Comparison of ENCODE assay signal across 27 mouse cellular contexts in genomic region chr10:21244849-21245453, GRCm38 (mm10). TPM values are rescaled to one million over a fixed set of nuclear protein-coding genes. Genes with fewer than 3 reads are reported as not detected.
DNase-seq lines count a peak whose midpoint lies in the region; ATAC-seq and TF ChIP-seq lines count a peak whose summit lies in the region.
"Had no signal": no experiment of that assay in that cellular context is flagged by ENCODE, and none has a peak within 500 bp of the region (broad histone marks: within the 10 kb centered on the region; RNA-seq: fewer than 3 reads in every experiment).

No protein-coding gene starts in this region.

- ATAC-seq in liver, embryonic 13.5 days (ENCODE audit: low read depth) = no peak
- no peak for ATAC-seq in liver, postnatal 0 days
- ATAC-seq in midbrain, embryonic 14.5 days (ENCODE audit: low FRiP score, low TSS enrichment) = no peak
- ATAC-seq: forebrain, embryonic 15.5 days had no signal

- H3K27ac ChIP-seq in liver, embryonic 13.5 days = peak overlapping the region; percentile 25; the same call in 1 of the 2 replicates
- no peak overlapping the region for H3K27ac ChIP-seq in liver, postnatal 0 days (ENCODE audit: low read depth)
- peak overlapping the region; percentile 61 for H3K27ac ChIP-seq in MEL (ENCODE audit: control insufficient read depth, low read depth, low read length)
- H3K27ac ChIP-seq in midbrain, embryonic 14.5 days (replicated peaks; ENCODE audit: low read depth, low read length) = no peak overlapping the region
- H3K27ac ChIP-seq: embryonic facial prominence, embryonic 10.5 days; embryonic facial prominence, embryonic 13.5 days; forebrain, embryonic 12.5 days; forebrain, embryonic 15.5 days; heart, embryonic 15.5 days; hindbrain, embryonic 14.5 days had no signal

- no peaks in the 10 kb centered on the region for H3K9me3 ChIP-seq in liver, embryonic 13.5 days (replicated peaks)
- H3K9me3 ChIP-seq in liver, postnatal 0 days (ENCODE audit: low read length) = no peaks in the 10 kb centered on the region
- H3K9me3 ChIP-seq in MEL (replicated peaks; ENCODE audit: insufficient read depth, low read length) = no peaks in the 10 kb centered on the region
- no peaks in the 10 kb centered on the region for H3K9me3 ChIP-seq in midbrain, embryonic 14.5 days (ENCODE audit: control insufficient read depth, low read length)
- H3K9me3 ChIP-seq: embryonic facial prominence, embryonic 10.5 days; embryonic facial prominence, embryonic 13.5 days; forebrain, embryonic 12.5 days; forebrain, embryonic 15.5 days; G1E; heart, embryonic 12.5 days; heart, embryonic 15.5 days had no signal

- no peak for DNase-seq in liver, embryonic 13.5 days
- DNase-seq in liver, postnatal 0 days = no peak
- no peak for DNase-seq in MEL (ENCODE audit: low read depth, low spot score)
- DNase-seq in natural killer cell, adult 2 months (ENCODE audit: low spot score in 2 of 2) = peak; percentile 39 to 63
- no peak for DNase-seq in urinary bladder, postnatal 25 days (ENCODE audit: low spot score)
- DNase-seq in midbrain, embryonic 14.5 days = no peak
- DNase-seq: adrenal gland, adult 8-10 months; adrenal gland, postnatal 25 days; cerebellum, adult 11-12 months; cerebellum, adult 8-10 months; cerebellum, postnatal 10 days; cerebellum, postnatal 36 days; embryo, embryonic 11 days; gastrocnemius, postnatal 25 days; heart, adult 18-20 months; heart, postnatal 10 days; heart, postnatal 36 days had no signal

- no peak overlapping the region for H3K4me2 ChIP-seq in liver, embryonic 13.5 days
- H3K4me2 ChIP-seq in liver, postnatal 0 days (ENCODE audit: low read depth, low read length) = no peak overlapping the region
- H3K4me2 ChIP-seq in midbrain, embryonic 14.5 days (ENCODE audit: low read length) = no peak overlapping the region
- H3K4me2 ChIP-seq: embryonic facial prominence, embryonic 13.5 days; forebrain, embryonic 12.5 days; forebrain, embryonic 15.5 days; heart, embryonic 12.5 days; heart, embryonic 15.5 days; hindbrain, embryonic 14.5 days had no signal

- 0 out of 4 replicates have a peak, but pooled peaks of 1 of the 2 experiments have one; percentile 14 for TF ChIP-seq POLR2A in MEL (IDR thresholded peaks at IDR 0.05; ENCODE audit: control insufficient read depth in 1 of 2, insufficient read depth in 1 of 2, low read depth in 1 of 2, low read length in 2 of 2, poor library complexity in 1 of 2)

- TF ChIP-seq RAD21 in MEL (IDR thresholded peaks at IDR 0.05; ENCODE audit: low read depth, low read length) = no peak

- no peak for TF ChIP-seq EP300 in liver, postnatal 0 days (IDR thresholded peaks at IDR 0.05; ENCODE audit: low read depth)
- TF ChIP-seq EP300 in MEL (IDR thresholded peaks at IDR 0.05; ENCODE audit: low read depth in 1 of 2, low read length in 2 of 2) = peak in 1 of 2 experiments; percentile 62; a peak in 2 of 4 replicates

- H3K4me1 ChIP-seq in liver, embryonic 13.5 days (replicated peaks) = peaks cover 46% of the 10 kb centered on the region
- H3K4me1 ChIP-seq in liver, postnatal 0 days (ENCODE audit: insufficient read depth) = peaks cover 5% of the 10 kb centered on the region; the same call in 1 of the 2 replicates
- peaks cover 39 to 42% of the 10 kb centered on the region in 2 experiments for H3K4me1 ChIP-seq in MEL (ENCODE audit: control insufficient read depth in 1 of 2, insufficient read depth in 2 of 2, low read length in 2 of 2)
- no peaks in the 10 kb centered on the region for H3K4me1 ChIP-seq in midbrain, embryonic 14.5 days (ENCODE audit: control insufficient read depth, insufficient read depth, low read length)
- H3K4me1 ChIP-seq: embryonic facial prominence, embryonic 10.5 days; embryonic facial prominence, embryonic 13.5 days; forebrain, embryonic 12.5 days; forebrain, embryonic 15.5 days; heart, embryonic 12.5 days; heart, embryonic 15.5 days had no signal

- no peak overlapping the region for H3K9ac ChIP-seq in liver, embryonic 13.5 days
- no peak overlapping the region for H3K9ac ChIP-seq in liver, postnatal 0 days (replicated peaks)
- H3K9ac ChIP-seq in MEL (ENCODE audit: control insufficient read depth, low read depth, low read length, poor library complexity, severe bottlenecking) = peak overlapping the region; percentile 6; the same call in 1 of the 2 replicates
- no peak overlapping the region for H3K9ac ChIP-seq in midbrain, embryonic 14.5 days (replicated peaks; ENCODE audit: low read length)
- H3K9ac ChIP-seq: embryonic facial prominence, embryonic 13.5 days; forebrain, embryonic 12.5 days; forebrain, embryonic 15.5 days; heart, embryonic 12.5 days; heart, embryonic 15.5 days; hindbrain, embryonic 14.5 days had no signal

- no peaks in the 10 kb centered on the region for H3K27me3 ChIP-seq in liver, embryonic 13.5 days
- no peaks in the 10 kb centered on the region for H3K27me3 ChIP-seq in liver, postnatal 0 days (ENCODE audit: insufficient read depth, low read length)
- H3K27me3 ChIP-seq in MEL (ENCODE audit: control insufficient read depth in 1 of 2, insufficient read depth in 2 of 2, low read length in 2 of 2) = no peaks in the 10 kb centered on the region
- H3K27me3 ChIP-seq in midbrain, embryonic 14.5 days (ENCODE audit: control insufficient read depth, insufficient read depth, low read length) = no peaks in the 10 kb centered on the region
- H3K27me3 ChIP-seq: CH12.LX; embryonic facial prominence, embryonic 13.5 days; forebrain, embryonic 12.5 days; forebrain, embryonic 15.5 days; heart, embryonic 12.5 days; heart, embryonic 15.5 days had no signal

- no peak for TF ChIP-seq CTCF in liver, postnatal 0 days (IDR thresholded peaks at IDR 0.05; ENCODE audit: low read depth)
- TF ChIP-seq CTCF in MEL (IDR thresholded peaks at IDR 0.05 in 2 of 3, conservative IDR thresholded peaks at IDR 0.05 in 1 of 3; ENCODE audit: control insufficient read depth in 1 of 3, insufficient read depth in 1 of 3, low read depth in 2 of 3, low read length in 3 of 3, poor library complexity in 1 of 3, severe bottlenecking in 1 of 3) = no peak

- H3K36me3 ChIP-seq in liver, embryonic 13.5 days = no peaks in the 10 kb centered on the region
- no peaks in the 10 kb centered on the region for H3K36me3 ChIP-seq in liver, postnatal 0 days (replicated peaks; ENCODE audit: insufficient read depth, low read length)
- H3K36me3 ChIP-seq in MEL (ENCODE audit: control insufficient read depth in 1 of 2, insufficient read depth in 2 of 2, low read length in 2 of 2) = peaks cover 0 to 56% of the 10 kb centered on the region in 2 experiments; a peak in 3 of 4 replicates
- no peaks in the 10 kb centered on the region for H3K36me3 ChIP-seq in midbrain, embryonic 14.5 days (ENCODE audit: control insufficient read depth, insufficient read depth, low read length)
- H3K36me3 ChIP-seq: embryonic facial prominence, embryonic 10.5 days; embryonic facial prominence, embryonic 13.5 days; forebrain, embryonic 12.5 days; forebrain, embryonic 15.5 days; G1E; heart, embryonic 12.5 days; heart, embryonic 15.5 days had no signal

- no peak overlapping the region for H3K4me3 ChIP-seq in liver, embryonic 13.5 days (replicated peaks)
- H3K4me3 ChIP-seq in liver, postnatal 0 days (ENCODE audit: low read depth, low read length) = no peak overlapping the region
- peak overlapping the region in 1 of 2 experiments; percentile 6; a peak in 1 of 4 replicates for H3K4me3 ChIP-seq in MEL (ENCODE audit: control insufficient read depth in 1 of 2, insufficient read depth in 1 of 2, low read depth in 2 of 2, low read length in 2 of 2)
- H3K4me3 ChIP-seq in midbrain, embryonic 14.5 days (replicated peaks; ENCODE audit: low read depth, low read length) = no peak overlapping the region
- H3K4me3 ChIP-seq: embryonic facial prominence, embryonic 10.5 days; embryonic facial prominence, embryonic 13.5 days; erythroblast, embryonic 14.5 days; forebrain, embryonic 12.5 days; forebrain, embryonic 15.5 days; heart, embryonic 12.5 days; heart, embryonic 15.5 days had no signal

- 67% methylated on average over 4 of the region's 4 CpGs for WGBS in liver, embryonic 13.5 days (ENCODE audit: insufficient replicate concordance)
- WGBS in liver, postnatal 0 days (ENCODE audit: insufficient replicate concordance) = 70% methylated on average over 4 of the region's 4 CpGs
- 76% methylated on average over 4 of the region's 4 CpGs for WGBS in midbrain, embryonic 14.5 days

- H3K79me2 ChIP-seq in MEL (ENCODE audit: control insufficient read depth, insufficient read depth, low read length, poor library complexity) = peaks cover 11% of the 10 kb centered on the region

TF ChIP-seq in MEL, 35 proteins besides CTCF, POLR2A, EP300 and RAD21:
- TF ChIP-seq MYC (IDR thresholded peaks at IDR 0.05; ENCODE audit: low read depth, low read length) (0 out of 2 replicates have a peak, but pooled peaks have one; percentile 2), MAFK (IDR thresholded peaks at IDR 0.05; ENCODE audit: borderline replicate concordance, low read depth, low read length) (no peak), USF1 (IDR thresholded peaks at IDR 0.05; ENCODE audit: low read depth, low read length) (peak; percentile 69), HCFC1 (IDR thresholded peaks at IDR 0.05; ENCODE audit: low read depth, low read length) (0 out of 2 replicates have a peak, but pooled peaks have one; percentile 8), GATA1 (IDR thresholded peaks at IDR 0.05; ENCODE audit: low read depth, low read length) (peak; percentile 44; the same call in 1 of the 2 replicates), USF2 (IDR thresholded peaks at IDR 0.05; ENCODE audit: borderline replicate concordance in 1 of 2, insufficient read depth in 1 of 2, low read depth in 1 of 2, low read length in 2 of 2) (no peak), MXI1 (IDR thresholded peaks at IDR 0.05; ENCODE audit: low read depth, low read length) (0 out of 2 replicates have a peak, but pooled peaks have one; percentile 31), CHD1 (IDR thresholded peaks at IDR 0.05; ENCODE audit: low read depth, low read length) (0 out of 2 replicates have a peak, but pooled peaks have one; percentile 82), POLR2AphosphoS5 (IDR thresholded peaks at IDR 0.05; ENCODE audit: borderline replicate concordance, low read depth, low read length) (no peak), NELFE (IDR thresholded peaks at IDR 0.05; ENCODE audit: low read depth, low read length) (no peak), SIN3A (IDR thresholded peaks at IDR 0.05; ENCODE audit: low read length) (peak; percentile 8; the same call in 1 of the 2 replicates)

RNA-seq across cellular contexts. Expression of gene Hbs1l, which starts 50.8 kb away (rescaled TPM):
- polyA plus RNA-seq in liver, embryonic 13.5 days (2015; fragmentation: Nextera tagmentation; extraction: Ambion mirVana) = 67.3 and 81.0 TPM in 2 replicates
- 45.4 and 50.9 TPM in 2 replicates for polyA plus RNA-seq in liver, postnatal 0 days (2015; fragmentation: Nextera tagmentation; extraction: Ambion mirVana)
- total RNA-seq in MEL (2012; rRNA removed) = 115 and 133 TPM in 2 replicates
- polyA plus RNA-seq in MEL (2012; ENCODE audit: insufficient read depth in 1 of 2, insufficient read length in 2 of 2, low read depth in 1 of 2, low replicate concordance in 2 of 2, missing spikeins in 1 of 2) = 100 to 1,000 TPM in 1 of 2 experiments, not detected in 1; 103 TPM
- polyA plus RNA-seq in midbrain, embryonic 14.5 days (2014; fragmentation: Nextera tagmentation; extraction: Ambion mirVana) = 77.6 and 102 TPM in 2 replicates

Comparison
In these comparisons a context has a peak if more than half of its experiments do, and no peak if none do; other contexts are left out.
1. H3K27ac ChIP-seq: peak in liver, embryonic 13.5 days (single experiment) and MEL (single experiment); none in liver, postnatal 0 days (single experiment) and midbrain, embryonic 14.5 days (single experiment).
2. DNase-seq: peak in natural killer cell, adult 2 months (2 of 2); none in liver, embryonic 13.5 days (single experiment), liver, postnatal 0 days (single experiment), MEL (single experiment), urinary bladder, postnatal 25 days (single experiment) and midbrain, embryonic 14.5 days (single experiment).